Mouse (Mus musculus): ENCODE data around the gene Dnah11. TPM values are rescaled to one million over a fixed set of nuclear protein-coding genes. Genes with fewer than 3 reads are reported as not detected.
A peak's percentile ranks its signal among the peaks of the same experiment; 100 is the strongest.

Gene Dnah11
- 0.08 and 0.19 TPM in 2 replicates for polyA plus RNA-seq (2016; fragmentation: Nextera tagmentation; extraction: Ambion mirVana)

GRCm38 (mm10) chr12:118198386-118199093 is at the start of gene Dnah11:
Gene Dnah11 (minus strand): TSS chr12:118199043.
- H3K27ac ChIP-seq (replicated peaks): no peak within 1 kb of the TSS
- peaks cover 48% of the 10 kb centered on the region for H3K27me3 ChIP-seq
- no peaks in the 10 kb centered on the region for H3K36me3 ChIP-seq
- H3K9ac ChIP-seq (replicated peaks): peak within 1 kb of the TSS; percentile 37
- H3K4me1 ChIP-seq: peaks cover 9% of the 10 kb centered on the region
- peak within 1 kb of the TSS; percentile 51 for H3K4me3 ChIP-seq
- H3K4me2 ChIP-seq (replicated peaks): peak within 1 kb of the TSS; percentile 92
- ATAC-seq (ENCODE audit: low FRiP score, low read depth): peak; percentile 99
- WGBS: under 1% methylated on average over 47 of the region's 47 CpGs
- H3K9me3 ChIP-seq: no peaks in the 10 kb centered on the region

GRCm38 (mm10) chr12:118221182-118221581 is 22.3 kb upstream of the Dnah11 start:
- H3K27ac ChIP-seq (replicated peaks): no peak overlapping the region
- H3K4me2 ChIP-seq (replicated peaks): no peak overlapping the region
- no peak overlapping the region for H3K4me3 ChIP-seq
- no peak for ATAC-seq (ENCODE audit: low FRiP score, low read depth)
- H3K9me3 ChIP-seq: no peaks in the 10 kb centered on the region
- no peaks in the 10 kb centered on the region for H3K36me3 ChIP-seq
- no peak overlapping the region for H3K9ac ChIP-seq (replicated peaks)
- 74% methylated on average over 3 of the region's 3 CpGs for WGBS
- H3K27me3 ChIP-seq: no peaks in the 10 kb centered on the region
- no peaks in the 10 kb centered on the region for H3K4me1 ChIP-seq

GRCm38 (mm10) chr12:118220062-118220461 is 21.2 kb upstream of the Dnah11 start:
- no peaks in the 10 kb centered on the region for H3K4me1 ChIP-seq
- no peaks in the 10 kb centered on the region for H3K36me3 ChIP-seq
- no peak overlapping the region for H3K27ac ChIP-seq (replicated peaks)
- H3K9me3 ChIP-seq: no peaks in the 10 kb centered on the region
- no peak overlapping the region for H3K4me2 ChIP-seq (replicated peaks)
- no peaks in the 10 kb centered on the region for H3K27me3 ChIP-seq
- no peak overlapping the region for H3K9ac ChIP-seq (replicated peaks)
- no peak overlapping the region for H3K4me3 ChIP-seq
- ATAC-seq (ENCODE audit: low FRiP score, low read depth): no peak

- ATAC-seq (ENCODE audit: low FRiP score, low read depth): no peak
Observed at GRCm38 (mm10) chr12:118212163-118212562, 13.3 kb upstream of the Dnah11 start.

GRCm38 (mm10) chr12:118196583-118196982 is 2.3 kb downstream of the Dnah11 start:
- H3K9me3 ChIP-seq: no peaks in the 10 kb centered on the region
- no peak for ATAC-seq (ENCODE audit: low FRiP score, low read depth)
- H3K27me3 ChIP-seq: peaks cover 50% of the 10 kb centered on the region
- H3K4me3 ChIP-seq: no peak overlapping the region
- H3K27ac ChIP-seq (replicated peaks): no peak overlapping the region
- H3K4me1 ChIP-seq: peaks cover 9% of the 10 kb centered on the region
- H3K4me2 ChIP-seq (replicated peaks): no peak overlapping the region
- H3K36me3 ChIP-seq: no peaks in the 10 kb centered on the region
- WGBS: 66% methylated on average over 2 of the region's 2 CpGs
- H3K9ac ChIP-seq (replicated peaks): no peak overlapping the region

More at GRCm38 (mm10) chr12:118212163-118212562, 13.3 kb upstream of the Dnah11 start:
- Histone ChIP-seq H3K4me1 (no peaks in the 10 kb centered on the region), H3K9me3 (no peaks in the 10 kb centered on the region), H3K9ac (replicated peaks) (no peak overlapping the region), H3K27me3 (no peaks in the 10 kb centered on the region), H3K4me3 (no peak overlapping the region), H3K36me3 (no peaks in the 10 kb centered on the region), H3K27ac (replicated peaks) (no peak overlapping the region), H3K4me2 (replicated peaks) (no peak overlapping the region)
- 85% methylated on average over 2 of the region's 2 CpGs for WGBS

- Histone ChIP-seq H3K4me1 (peaks cover 10% of the 10 kb centered on the region), H3K9me3 (no peaks in the 10 kb centered on the region), H3K27me3 (peaks cover 31% of the 10 kb centered on the region), H3K4me2 (replicated peaks) (no peak overlapping the region), H3K9ac (replicated peaks) (no peak overlapping the region), H3K36me3 (no peaks in the 10 kb centered on the region), H3K27ac (replicated peaks) (no peak overlapping the region), H3K4me3 (no peak overlapping the region)
- 68% methylated on average over 3 of the region's 3 CpGs for WGBS
- no peak for ATAC-seq (ENCODE audit: low FRiP score, low read depth)
Observed at GRCm38 (mm10) chr12:118189535-118189934, 9.3 kb downstream of the Dnah11 start.

- Histone ChIP-seq H3K4me3 (no peak overlapping the region), H3K9ac (replicated peaks) (no peak overlapping the region), H3K27me3 (peaks cover 22% of the 10 kb centered on the region), H3K27ac (replicated peaks) (no peak overlapping the region), H3K4me1 (peaks cover 10% of the 10 kb centered on the region), H3K36me3 (no peaks in the 10 kb centered on the region), H3K9me3 (no peaks in the 10 kb centered on the region), H3K4me2 (replicated peaks) (no peak overlapping the region)
- ATAC-seq (ENCODE audit: low FRiP score, low read depth): no peak
- 33% methylated on average over 2 of the region's 2 CpGs for WGBS
Observed at GRCm38 (mm10) chr12:118187663-118188062, 11.2 kb downstream of the Dnah11 start.

GRCm38 (mm10) chr12:118186881-118187489 is 11.9 kb downstream of the Dnah11 start:
- Histone ChIP-seq H3K4me3 (no peak overlapping the region), H3K27me3 (peaks cover 24% of the 10 kb centered on the region), H3K36me3 (no peaks in the 10 kb centered on the region), H3K4me1 (peaks cover 10% of the 10 kb centered on the region), H3K27ac (replicated peaks) (no peak overlapping the region), H3K9me3 (no peaks in the 10 kb centered on the region), H3K9ac (replicated peaks) (no peak overlapping the region), H3K4me2 (replicated peaks) (no peak overlapping the region)
- 13% methylated on average over 4 of the region's 4 CpGs for WGBS
- peak; percentile 61 for ATAC-seq (ENCODE audit: low FRiP score, low read depth)

- no peak overlapping the region for H3K27ac ChIP-seq (replicated peaks)
- ATAC-seq (ENCODE audit: low FRiP score, low read depth): no peak
Observed at GRCm38 (mm10) chr12:118186120-118186880, 12.5 kb downstream of the Dnah11 start.

GRCm38 (mm10) chr12:118184731-118185130 is 14.1 kb downstream of the Dnah11 start:
- H3K36me3 ChIP-seq: no peaks in the 10 kb centered on the region
- H3K4me2 ChIP-seq (replicated peaks): no peak overlapping the region
- H3K9ac ChIP-seq (replicated peaks): no peak overlapping the region
- no peak overlapping the region for H3K27ac ChIP-seq (replicated peaks)
- H3K9me3 ChIP-seq: no peaks in the 10 kb centered on the region
- WGBS: 83% methylated on average over 1 of the region's 1 CpGs
- peaks cover 27% of the 10 kb centered on the region for H3K27me3 ChIP-seq
- H3K4me3 ChIP-seq: no peak overlapping the region
- no peak for ATAC-seq (ENCODE audit: low FRiP score, low read depth)
- peaks cover 10% of the 10 kb centered on the region for H3K4me1 ChIP-seq

More at GRCm38 (mm10) chr12:118186120-118186880, 12.5 kb downstream of the Dnah11 start:
- whole genome bisulfite sequencing: 41% methylated on average over 4 of the region's 4 CpGs
- Histone ChIP-seq H3K9ac (replicated peaks) (no peak overlapping the region), H3K4me3 (no peak overlapping the region), H3K4me1 (peaks cover 10% of the 10 kb centered on the region), H3K36me3 (no peaks in the 10 kb centered on the region), H3K4me2 (replicated peaks) (no peak overlapping the region), H3K9me3 (no peaks in the 10 kb centered on the region), H3K27me3 (peaks cover 30% of the 10 kb centered on the region)

- no peak for ATAC-seq (ENCODE audit: low FRiP score, low read depth)
- 97% methylated on average over 5 of the region's 5 CpGs for WGBS
- H3K4me3 ChIP-seq: no peak overlapping the region
- H3K4me1 ChIP-seq: no peaks in the 10 kb centered on the region
- H3K27ac ChIP-seq (replicated peaks): no peak overlapping the region
- H3K9ac ChIP-seq (replicated peaks): no peak overlapping the region
- H3K27me3 ChIP-seq: peaks cover 8% of the 10 kb centered on the region; the same call in 1 of the 2 replicates
- H3K9me3 ChIP-seq: no peaks in the 10 kb centered on the region
- H3K4me2 ChIP-seq (replicated peaks): no peak overlapping the region
- H3K36me3 ChIP-seq: no peaks in the 10 kb centered on the region
Observed at GRCm38 (mm10) chr12:118177756-118178155, 21.1 kb downstream of the Dnah11 start.

- no peak overlapping the region for H3K4me2 ChIP-seq (replicated peaks)
Observed at GRCm38 (mm10) chr12:118164785-118165184, 34.1 kb downstream of the Dnah11 start.

More at GRCm38 (mm10) chr12:118164785-118165184, 34.1 kb downstream of the Dnah11 start:
- no peaks in the 10 kb centered on the region for H3K27me3 ChIP-seq
- no peak for ATAC-seq (ENCODE audit: low FRiP score, low read depth)
- H3K27ac ChIP-seq (replicated peaks): no peak overlapping the region
- no peaks in the 10 kb centered on the region for H3K9me3 ChIP-seq
- H3K4me1 ChIP-seq: no peaks in the 10 kb centered on the region
- H3K9ac ChIP-seq (replicated peaks): no peak overlapping the region
- no peak overlapping the region for H3K4me3 ChIP-seq
- WGBS: 43% methylated on average over 4 of the region's 4 CpGs
- H3K36me3 ChIP-seq: no peaks in the 10 kb centered on the region

Data from midbrain, embryonic 12.5 days (tissue).